Mouse (Mus musculus) olfactory bulb, adult 2 months (tissue): ENCODE results near the gene Zfp646. TPM values are rescaled to one million over a fixed set of nuclear protein-coding genes. Genes with fewer than 3 reads are reported as not detected.

Experiments
- H3K27ac ChIP-seq: fragments of 200-500 bp; 2 replicates; pipeline ENCODE4 v1.5.1; 2012; ENCODE audit warnings: low read depth, low read length; ENCODE audit not compliant: insufficient read depth
- H3K4me1 ChIP-seq: fragments of 200-500 bp; 2 replicates; pipeline ENCODE4 v1.6.1; 2012; ENCODE audit warnings: low read length; ENCODE audit not compliant: control insufficient read depth, insufficient read depth
- H3K4me3 ChIP-seq: fragments of 200-500 bp; 2 replicates; pipeline ENCODE4 v1.5.1; 2012; ENCODE audit warnings: mild to moderate bottlenecking, low read depth, low read length, moderate library complexity; ENCODE audit not compliant: insufficient read depth
- CTCF ChIP-seq: fragments of 200-500 bp; IDR thresholded peaks from 2 replicates; pipeline ENCODE4 v1.5.1; 2012; ENCODE audit warnings: low read depth, mild to moderate bottlenecking, low read length, moderate library complexity; ENCODE audit not compliant: insufficient read depth
- POLR2A ChIP-seq: fragments of 200-500 bp; IDR thresholded peaks from 2 replicates; pipeline ENCODE4 v1.6.1; 2012; ENCODE audit warnings: mild to moderate bottlenecking, low read depth, low read length, moderate library complexity; ENCODE audit not compliant: insufficient read depth
- WGBS: fragments of 180-500 bp; shearing (Covaris S2); methylation state at CpG from one replicate; pipeline ENCODE4 v1.1.7; 2018; 5-methylcytosine and 5-hydroxymethylcytosine counted together
- polyA plus RNA-seq: library from polyadenylated mRNA; stranded (reverse); fragments of >200 nt; gene quantifications from 2 replicates; pipeline ENCODE4 v1.2.4, GENCODE M21; 2012; ENCODE audit warnings: low replicate concordance; ENCODE audit not compliant: missing spikeins, insufficient read depth, insufficient read length

The Zfp646 gene
- polyA plus RNA-seq, 1 experiment: not detected

GRCm38 (mm10) chr7:127934075-127934474 lies 58.1 kb downstream of the Zfp646 start:
- no peak overlapping the region for H3K4me3 ChIP-seq
- H3K4me1 ChIP-seq: peaks cover 22% of the 10 kb centered on the region
- TF ChIP-seq POLR2A (no peak), CTCF (no peak)
- H3K27ac ChIP-seq: no peak overlapping the region
- WGBS: 85% methylated on average over 5 of the region's 5 CpGs

GRCm38 (mm10) chr7:127935028-127935722 lies 59.2 kb downstream of the Zfp646 start:
- peaks cover 22% of the 10 kb centered on the region for H3K4me1 ChIP-seq
- peak overlapping the region; percentile 7; the same call in 1 of the 2 replicates for H3K27ac ChIP-seq
- 5% methylated on average over 32 of the region's 32 CpGs for WGBS
- TF ChIP-seq CTCF (peak; percentile 95), POLR2A (peak; percentile 70)
- H3K4me3 ChIP-seq: peak overlapping the region; percentile 73

Other genes starting within 250 kb of the Zfp646 start
- gene Bcl7c, start 167.3 kb upstream of the Zfp646 start, polyA plus RNA-seq: not detected in 2 replicates
- not detected in 2 replicates for gene Ctf1, start 163.5 kb upstream of the Zfp646 start, polyA plus RNA-seq
- gene Ctf2, start 144.1 kb upstream of the Zfp646 start, polyA plus RNA-seq: not detected in 2 replicates
- gene Fbxl19, start 131.7 kb upstream of the Zfp646 start, polyA plus RNA-seq: not detected in 2 replicates
- not detected in 2 replicates for gene Orai3, start 106.4 kb upstream of the Zfp646 start, polyA plus RNA-seq
- gene Setd1a, start 99.6 kb upstream of the Zfp646 start, polyA plus RNA-seq: 526 TPM in 1 of 2 replicates, not detected in the other
- not detected in 2 replicates for gene Gm49388, start 90.6 kb upstream of the Zfp646 start, polyA plus RNA-seq
- gene Hsd3b7, start 75.6 kb upstream of the Zfp646 start, polyA plus RNA-seq: not detected in 2 replicates
- not detected in 2 replicates for gene Stx4a, start 51.9 kb upstream of the Zfp646 start, polyA plus RNA-seq
- gene Stx1b, start 51.7 kb upstream of the Zfp646 start, polyA plus RNA-seq: 303 TPM in 1 of 2 replicates, not detected in the other
- not detected in 2 replicates for gene Zfp668, start 607 bp downstream of the Zfp646 start, polyA plus RNA-seq
- gene Prss53, start 14.7 kb downstream of the Zfp646 start, polyA plus RNA-seq: not detected in 2 replicates
- not detected in 2 replicates for gene Gm21974, start 19.2 kb downstream of the Zfp646 start, polyA plus RNA-seq
- gene Vkorc1, start 19.4 kb downstream of the Zfp646 start, polyA plus RNA-seq: not detected in 2 replicates
- gene Bckdk, start 27.9 kb downstream of the Zfp646 start, polyA plus RNA-seq: not detected in 2 replicates
- not detected in 2 replicates for gene Kat8, start 36.3 kb downstream of the Zfp646 start, polyA plus RNA-seq
- gene Prss8, start 53.9 kb downstream of the Zfp646 start, polyA plus RNA-seq: not detected in 2 replicates
- gene Prss36, start 70.5 kb downstream of the Zfp646 start, polyA plus RNA-seq: not detected in 2 replicates
- gene Fus, start 91.2 kb downstream of the Zfp646 start, polyA plus RNA-seq: 1,012 and 1,678 TPM in 2 replicates
- gene Pycard, start 117.6 kb downstream of the Zfp646 start, polyA plus RNA-seq: 340 TPM in 1 of 2 replicates, not detected in the other
- gene Trim72, start 127.7 kb downstream of the Zfp646 start, polyA plus RNA-seq: not detected in 2 replicates
- not detected in 2 replicates for gene Itgam, start 186.4 kb downstream of the Zfp646 start, polyA plus RNA-seq
- not detected in 2 replicates for gene Gm49368, start 186.5 kb downstream of the Zfp646 start, polyA plus RNA-seq